8 mouse cellular contexts compared by ENCODE assay signal in the genomic region with DNA sequence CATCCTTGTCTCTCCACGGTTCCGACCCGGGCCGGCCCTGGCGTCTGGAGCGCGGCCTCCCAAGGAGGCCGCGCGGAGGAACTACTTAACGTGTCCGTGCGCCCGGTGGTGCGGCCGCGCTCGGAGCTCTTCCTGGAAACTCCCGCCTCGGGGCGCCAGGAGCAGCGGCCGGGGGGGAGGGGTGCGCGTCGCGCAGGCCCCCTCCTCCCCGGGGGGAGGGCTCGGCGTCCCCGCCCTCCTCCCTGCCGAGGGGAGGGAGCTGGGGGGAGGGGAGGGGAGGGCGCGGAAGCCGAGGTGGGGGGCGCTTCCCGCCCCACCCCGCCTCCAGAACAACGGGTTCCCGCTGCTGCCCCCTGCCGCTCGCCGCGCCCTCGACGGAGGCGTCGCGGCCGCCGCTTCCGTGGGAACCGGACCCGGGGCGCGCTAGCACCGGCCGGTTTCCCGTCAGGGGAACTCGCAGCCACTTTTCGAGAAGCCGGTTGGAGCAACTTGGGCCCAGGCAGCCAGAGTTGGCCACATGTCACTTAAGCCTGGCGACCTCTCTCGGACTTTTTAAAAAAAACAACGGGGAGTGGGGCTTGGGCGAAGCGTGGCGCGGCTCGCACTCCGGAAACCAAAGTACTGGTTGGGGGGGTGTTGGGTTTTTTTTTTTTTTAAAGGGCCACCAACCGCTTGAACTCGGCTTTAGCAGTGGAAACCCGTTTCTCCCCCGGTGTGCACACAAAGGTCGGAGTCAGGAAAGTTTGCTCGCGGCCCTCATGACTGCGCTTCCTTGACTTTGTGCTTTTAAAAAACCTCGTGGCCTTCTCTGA. TPM values are rescaled to one million over a fixed set of nuclear protein-coding genes. Genes with fewer than 3 reads are reported as not detected.
DNase-seq lines count a peak whose midpoint lies in the region; ATAC-seq and TF ChIP-seq lines count a peak whose summit lies in the region.

No protein-coding gene starts in this region.

- no peak for TF ChIP-seq POLR2A in cortical plate, adult 2 months (IDR thresholded peaks at IDR 0.05; ENCODE audit: extremely low read depth, insufficient read depth, low read length)

- under 1% methylated on average over 67 of the region's 80 CpGs for WGBS in hindbrain, postnatal 0 days
- whole genome bisulfite sequencing in macrophage (ENCODE audit: missing documents), result under 1% methylated on average over 29 of the region's 80 CpGs

- peak overlapping the region; percentile 82 for H3K4me3 ChIP-seq in cortical plate, adult 2 months (ENCODE audit: insufficient read depth, low read length)
- H3K4me3 ChIP-seq in hindbrain, postnatal 0 days (ENCODE audit: low read length), result peak overlapping the region; percentile 64
- H3K4me3 ChIP-seq in left cerebral cortex, adult 2 months, result peak overlapping the region; percentile 59
- peak overlapping the region; percentile 39 for H3K4me3 ChIP-seq in macrophage (ENCODE audit: inconsistent target)

- TF ChIP-seq CTCF in cortical plate, adult 2 months (IDR thresholded peaks at IDR 0.05; ENCODE audit: extremely low read depth, insufficient read depth, low read length), result no peak
- no peak for TF ChIP-seq CTCF in hindbrain, postnatal 0 days (IDR thresholded peaks at IDR 0.05; ENCODE audit: low read depth)
- peak; percentile 67 for TF ChIP-seq CTCF in left cerebral cortex, adult 2 months (IDR thresholded peaks at IDR 0.05)

- H3K9ac ChIP-seq in hindbrain, postnatal 0 days (replicated peaks; ENCODE audit: low read length), result peak overlapping the region; percentile 78

- no peaks in the 10 kb centered on the region for H3K36me3 ChIP-seq in hindbrain, postnatal 0 days (ENCODE audit: insufficient read depth, low read length)
- no peaks in the 10 kb centered on the region for H3K36me3 ChIP-seq in macrophage (ENCODE audit: inconsistent target)

- peak; percentile 80 to 83 for DNase-seq in gastrocnemius, adult 8-10 months (ENCODE audit: low spot score in 2 of 2)
- peak; percentile 96 for DNase-seq in hindbrain, postnatal 0 days (ENCODE audit: low spot score)
- DNase-seq in left cerebral cortex, adult 2 months (ENCODE audit: extremely low spot score in 1 of 2, low spot score in 2 of 2), result peak; percentile 74 to 83
- DNase-seq in retina, postnatal 7 days (ENCODE audit: low read depth, low spot score), result peak; percentile 91
- DNase-seq in urinary bladder, adult 18-20 months (ENCODE audit: low spot score in 2 of 2), result peak; percentile 79 to 86

- H3K27me3 ChIP-seq in hindbrain, postnatal 0 days (ENCODE audit: insufficient read depth, low read length), result no peaks in the 10 kb centered on the region

- H3K79me2 ChIP-seq in macrophage (ENCODE audit: inconsistent target), result no peaks in the 10 kb centered on the region

- peak; percentile 51 for ATAC-seq in activated CD4-positive, CD25-positive, alpha-beta regulatory T cell, adult 4 months
- peak; percentile 78 for ATAC-seq in hindbrain, postnatal 0 days

- H3K9me3 ChIP-seq in hindbrain, postnatal 0 days (ENCODE audit: low read length), result no peaks in the 10 kb centered on the region

- H3K27ac ChIP-seq in cortical plate, adult 2 months (ENCODE audit: insufficient read depth, low read length), result peak overlapping the region; percentile 99
- peak overlapping the region; percentile 100 for H3K27ac ChIP-seq in hindbrain, postnatal 0 days
- H3K27ac ChIP-seq in left cerebral cortex, adult 2 months, result peak overlapping the region; percentile 99
- H3K27ac ChIP-seq in macrophage, result peak overlapping the region; percentile 89

- H3K4me1 ChIP-seq in cortical plate, adult 2 months (ENCODE audit: control insufficient read depth, insufficient read depth, low read length), result peaks cover 1% of the 10 kb centered on the region; the same call in 1 of the 2 replicates
- H3K4me1 ChIP-seq in hindbrain, postnatal 0 days (ENCODE audit: insufficient read depth, low read length), result 0 out of 2 replicates have a peak, but pooled peaks cover 6% of the 10 kb centered on the region

- intact Hi-C loops in left cerebral cortex, adult 2 months (cut with DNase I), result loop anchor here (1.0 kb wide), 2 partner anchors 57 to 142 kb away; partner anchors contain the start of gene Pigv

- H3K4me2 ChIP-seq in hindbrain, postnatal 0 days (ENCODE audit: low read depth, low read length), result peak overlapping the region; percentile 63

RNA-seq across cellular contexts. Expression of gene Arid1a, which starts 57.6 kb away (rescaled TPM):
- polyA plus RNA-seq in activated CD4-positive, CD25-positive, alpha-beta regulatory T cell, adult 4 months (2017; shearing (Covaris generic)), result 10 to 100 TPM; 58.4 to 79.1 TPM
- 44.3 and 45.1 TPM in 2 replicates for polyA plus RNA-seq in cortical plate, adult 2 months (2012; rRNA removed)
- total RNA-seq in gastrocnemius, adult 8-10 months (2022), result 10 to 100 TPM; 23.3 to 27.5 (median 26.0) TPM
- total RNA-seq in hindbrain, postnatal 0 days (2014; rRNA removed), result 54.1 and 59.1 TPM in 2 replicates
- 17.6 and 17.7 TPM in 2 replicates for polyA plus RNA-seq in hindbrain, postnatal 0 days (2015; fragmentation: Nextera tagmentation; extraction: Ambion mirVana)
- total RNA-seq in left cerebral cortex, adult 2 months (2021), result 10 to 100 TPM; 90.9 to 98.6 TPM
- total RNA-seq in macrophage (2018; cell fraction: chromatin; rRNA removed), result 100 to 1,000 TPM in 19 of 26 experiments, 10 to 100 TPM in 7; 28.1 to 299 (median 129) TPM
- total RNA-seq in macrophage (2018; cell fraction: cytosol; rRNA removed), result 10 to 100 TPM; 27.8 to 61.2 (median 49.8) TPM
- 100 to 1,000 TPM in 11 of 26 experiments, 10 to 100 TPM in 15; 30.5 to 188 (median 96.9) TPM for total RNA-seq in macrophage (2018; cell fraction: nucleus; rRNA removed)
- 24.4 to 30.0 TPM (median 27.9 TPM) in 3 replicates for polyA plus RNA-seq in macrophage (2018)

Comparison
In these comparisons a context has a peak if more than half of its experiments do, and no peak if none do; other contexts are left out.
1. Peak in every context shown above with its lines: DNase-seq, ATAC-seq, H3K4me3 ChIP-seq and H3K27ac ChIP-seq.